Mouse (Mus musculus): Measurements from ENCODE around the gene Syngr2.

DNA sequence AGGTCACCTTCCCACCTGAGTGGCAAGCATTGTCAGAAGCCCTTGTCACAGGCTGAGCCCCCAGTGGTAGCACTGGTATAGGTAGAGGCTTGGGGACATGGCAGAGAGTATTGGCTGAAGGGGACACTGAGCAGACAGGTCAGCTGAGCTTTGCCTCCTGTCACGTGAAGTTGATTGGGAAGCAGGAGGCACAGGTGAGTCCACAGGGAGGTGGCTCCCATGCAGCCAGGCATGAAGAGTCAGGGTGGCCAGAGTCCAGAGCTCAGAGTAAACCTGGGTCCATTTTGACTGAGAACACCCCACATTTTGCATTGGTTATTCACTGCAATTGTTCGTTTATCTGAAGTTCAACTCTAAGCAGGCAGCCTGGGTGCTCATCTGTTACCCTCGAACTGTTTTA is 43.4 kb downstream of the Syngr2 start:
- TF ChIP-seq CTCF (conservative IDR thresholded peaks at IDR 0.05; ENCODE audit: low read length) (no peak), POU5F1 (IDR thresholded peaks at IDR 0.05; ENCODE audit: borderline replicate concordance, low read length) (no peak), NANOG (IDR thresholded peaks at IDR 0.05; ENCODE audit: borderline replicate concordance, low read length) (no peak)

Data from E14TG2a.4 (cell line).